Mouse (Mus musculus) cerebellum, adult 8-10 months (tissue): ENCODE measurements at regions not wholly inside any gene's neighbourhood (a gene's known extent, or its start where the extent isn't known, plus 50 kb on each side); places are given as distances from the start of the nearest gene placed in this dataset.

Source experiments
- DNase-seq: peaks from one replicate; pipeline ENCODE4 v3.0.0; 2022

DNA sequence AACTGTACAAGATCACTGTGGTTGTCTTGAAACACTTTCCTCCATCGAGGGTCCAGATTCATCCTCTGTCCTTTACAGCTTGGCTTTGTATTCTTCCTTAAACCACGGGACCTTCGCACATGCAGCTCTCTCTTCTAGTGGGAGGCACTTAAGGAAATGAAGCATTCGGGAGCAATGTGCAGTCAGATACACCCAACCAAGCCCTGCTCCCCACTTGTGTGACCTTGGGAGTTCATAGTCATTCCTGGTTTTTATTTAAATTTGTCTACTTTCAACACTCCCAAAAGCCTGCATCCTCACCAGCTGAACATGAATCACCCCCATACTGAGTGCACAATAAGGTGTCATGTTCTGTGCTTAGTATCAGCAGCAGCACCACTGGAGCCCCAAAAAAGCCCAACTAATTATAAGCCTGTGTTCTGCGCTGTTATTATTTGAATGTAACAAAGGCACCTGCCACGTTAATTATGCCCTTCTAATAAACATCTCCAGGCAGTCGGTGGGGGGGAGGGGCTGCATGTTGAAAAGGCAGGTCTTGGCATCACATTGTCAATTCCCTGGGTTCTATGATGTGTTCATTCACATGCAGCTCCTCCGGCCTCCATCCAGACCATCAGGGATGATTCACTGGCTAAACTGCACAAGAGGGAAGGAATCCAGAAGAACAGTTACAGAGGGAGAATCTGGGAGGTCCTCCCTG is 524.6 kb downstream of the 1810013L24Rik start:
- no peak for DNase-seq

DNA sequence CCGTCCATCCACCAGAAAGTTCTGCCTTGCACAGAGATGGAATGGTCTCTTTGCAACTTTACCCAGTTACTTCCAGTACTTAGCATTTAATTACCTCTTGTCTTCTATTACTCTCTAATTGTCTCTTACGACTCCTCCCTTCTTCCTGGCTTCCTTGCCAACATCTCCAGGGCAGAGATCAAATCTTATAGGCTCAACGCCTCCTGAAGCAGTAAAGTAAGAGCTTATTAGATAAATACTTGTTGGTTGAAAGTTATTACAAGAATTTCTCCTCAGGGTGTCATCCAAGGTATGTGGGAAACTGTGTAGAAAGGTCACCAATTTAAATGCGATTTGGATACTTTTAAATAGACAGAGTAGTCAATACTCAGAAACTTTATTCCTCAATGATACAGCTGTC is 528.8 kb downstream of the 1810013L24Rik start:
- DNase-seq: no peak

DNA sequence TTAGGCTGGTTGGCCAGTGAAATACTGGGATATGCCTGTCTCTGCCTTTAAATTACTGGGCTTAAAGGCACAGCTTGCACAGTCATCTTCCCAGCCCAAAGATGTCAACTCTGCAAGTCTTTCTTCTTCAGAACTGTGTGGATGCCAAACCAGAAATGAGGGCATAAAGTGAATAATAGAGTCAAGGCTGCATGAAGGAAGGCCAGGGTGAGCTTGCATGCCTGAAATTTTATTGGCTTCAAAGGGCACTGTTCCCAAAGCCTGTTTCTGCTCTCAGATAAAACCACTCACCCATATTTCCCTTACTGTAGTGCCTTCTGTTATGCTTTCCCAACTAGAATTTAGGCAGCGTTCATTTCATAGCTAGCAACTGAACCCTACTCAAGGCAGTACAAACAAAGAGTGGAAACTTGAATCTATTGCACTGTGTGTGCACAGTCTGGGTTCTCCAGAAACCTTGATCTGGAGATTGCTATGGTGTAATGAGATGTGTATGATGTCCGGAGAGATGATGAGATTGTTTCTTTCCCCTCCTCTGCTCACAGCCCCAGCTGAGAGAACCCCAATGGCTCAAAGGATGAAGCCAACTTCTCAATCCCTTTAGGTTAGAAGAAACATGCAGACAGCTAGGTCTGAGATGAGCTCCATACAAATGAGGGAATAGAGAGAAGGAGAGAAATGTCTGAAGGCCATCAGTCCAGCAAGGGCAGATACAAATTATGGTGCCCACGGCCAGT is 529.7 kb downstream of the 1810013L24Rik start:
- no peak for DNase-seq

DNA sequence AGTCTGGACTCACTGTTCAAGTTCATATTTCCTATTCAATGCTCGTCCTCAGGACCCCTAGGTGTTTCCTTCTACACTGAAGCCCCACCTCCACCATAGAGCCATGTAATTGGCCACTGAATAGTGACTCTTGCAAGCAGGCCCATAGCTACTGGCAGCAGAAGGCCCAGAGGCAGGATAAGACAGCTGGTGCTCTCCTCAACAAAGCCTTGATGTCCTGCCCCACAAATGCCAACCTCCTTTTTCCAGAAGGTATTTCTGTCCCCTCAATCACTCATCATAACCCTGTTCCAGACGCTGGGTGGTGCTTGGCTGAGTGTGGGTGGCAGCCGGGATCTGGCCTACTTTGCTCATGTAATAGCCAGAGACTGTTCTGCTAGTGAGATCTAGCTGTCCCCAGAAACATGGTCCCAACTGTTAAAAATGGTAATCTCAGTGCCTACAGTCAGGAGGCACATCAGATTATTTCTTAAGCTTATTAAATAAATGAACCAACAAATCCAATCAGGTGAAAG is 530.9 kb downstream of the 1810013L24Rik start:
- no peak for DNase-seq

DNA sequence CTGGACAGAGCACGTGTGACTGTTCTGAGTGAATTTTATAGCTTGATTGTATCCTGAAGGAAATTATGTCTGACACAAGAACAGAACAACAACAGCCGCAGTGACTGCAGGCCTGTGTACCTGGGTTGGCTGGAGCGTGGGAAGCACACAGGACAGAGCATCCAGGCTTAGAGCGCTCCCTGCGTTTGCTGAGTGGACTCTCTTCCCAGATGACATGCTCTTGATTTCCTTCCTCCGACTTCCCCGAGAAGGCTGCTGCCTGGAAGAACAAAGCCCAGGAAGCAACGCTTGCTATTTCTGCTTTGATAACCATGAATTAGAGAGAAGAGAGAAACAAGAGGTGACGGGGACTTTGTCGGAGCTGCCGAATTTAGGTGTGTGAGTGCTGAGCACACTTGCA is 532.2 kb downstream of the 1810013L24Rik start:
- DNase-seq: no peak

GRCm38 (mm10) chr16:9364105-9364504 is 534.2 kb downstream of the 1810013L24Rik start:
- no peak for DNase-seq

DNA sequence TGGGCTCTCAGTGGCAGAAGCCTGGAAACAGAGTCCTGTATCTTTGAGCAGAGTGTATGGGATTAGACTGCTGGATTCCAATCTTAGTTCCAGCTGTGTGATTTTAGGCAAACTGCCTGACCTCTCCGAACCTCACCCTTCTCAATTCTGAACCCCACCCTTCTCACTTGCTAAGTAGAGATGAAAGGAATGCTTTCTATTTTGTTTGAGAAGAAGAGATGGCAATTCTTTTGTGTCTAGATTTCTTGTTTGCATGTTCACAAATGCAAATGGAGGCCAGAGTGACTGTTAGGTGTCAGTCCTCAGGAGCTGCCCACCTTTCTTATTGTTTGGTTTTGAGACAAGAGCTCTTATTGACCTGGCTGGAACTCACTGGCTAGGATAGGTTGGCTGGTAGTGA is 561.1 kb downstream of the 1810013L24Rik start:
- no peak for DNase-seq

- no peak for DNase-seq
Observed at GRCm38 (mm10) chr16:9404736-9405135, 574.8 kb downstream of the 1810013L24Rik start.

DNA sequence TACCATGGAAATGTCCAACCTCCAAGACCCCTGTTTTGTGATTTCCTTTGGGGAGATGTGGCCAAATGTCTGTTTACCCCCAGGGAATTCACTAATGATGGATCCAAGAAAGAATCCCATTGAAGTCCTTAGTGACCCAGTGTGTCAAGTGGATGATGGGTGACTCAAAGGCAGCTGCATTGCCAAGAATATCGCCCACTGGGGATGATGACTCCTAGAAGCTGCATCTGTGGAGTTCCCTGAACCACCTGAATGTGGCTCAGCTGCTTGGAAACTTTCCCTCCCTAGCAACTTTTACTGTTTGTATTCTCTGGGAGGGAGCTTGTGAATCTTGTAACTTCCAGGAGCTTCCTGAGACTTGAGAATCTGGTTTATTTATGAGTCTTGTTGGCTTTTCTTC is 578.3 kb downstream of the 1810013L24Rik start:
- DNase-seq: no peak

- no peak for DNase-seq
Observed at GRCm38 (mm10) chr16:9430509-9430908, 564.9 kb downstream of the Grin2a start.

DNA sequence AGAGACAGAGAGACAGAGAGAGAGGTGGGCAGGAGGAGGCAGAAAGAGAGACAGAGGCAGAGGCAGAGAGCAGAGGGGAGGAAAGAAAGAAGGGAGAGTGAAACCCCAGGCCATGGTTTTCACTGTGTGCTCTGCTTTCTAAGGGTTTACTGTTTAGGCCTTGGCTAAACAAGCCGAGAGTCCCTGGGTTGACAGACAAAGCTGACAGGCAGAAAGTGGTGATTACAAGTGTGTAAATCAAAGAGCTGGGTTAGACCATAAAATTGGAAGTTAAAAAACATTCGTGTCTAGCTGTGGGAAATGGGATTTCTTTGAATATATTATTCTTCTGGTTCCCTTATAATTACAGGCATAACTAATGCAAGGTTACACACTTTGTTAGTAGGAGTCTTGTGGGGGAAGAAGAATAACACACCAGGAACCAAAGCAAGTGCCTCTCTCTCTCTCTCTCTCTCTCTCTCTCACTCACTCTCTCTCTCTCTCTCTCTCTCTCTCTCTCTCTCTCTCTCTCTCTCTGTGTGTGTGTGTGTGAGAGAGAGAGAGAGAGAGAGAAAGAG is 556.0 kb downstream of the Grin2a start:
- DNase-seq: no peak

DNA sequence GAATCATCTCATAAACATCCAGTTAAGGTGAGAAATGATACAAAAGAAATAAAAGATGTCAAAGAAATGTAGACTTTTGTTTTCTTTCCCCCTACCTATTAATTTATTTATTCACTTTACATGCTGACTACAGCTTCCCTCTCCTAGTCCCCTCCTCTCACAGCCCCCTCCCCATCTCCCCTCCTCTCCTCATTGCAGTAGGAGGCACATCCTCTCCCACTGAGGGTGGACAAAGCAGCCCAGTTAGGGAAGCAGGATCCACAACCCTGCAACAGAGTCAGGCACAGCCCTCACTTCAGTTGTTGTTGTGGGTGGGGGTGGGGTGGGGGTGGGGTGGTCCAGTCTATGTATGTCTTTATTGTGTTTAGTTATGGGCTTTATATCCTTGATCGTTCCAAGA is 555.5 kb downstream of the Grin2a start:
- no peak for DNase-seq

GRCm38 (mm10) chr16:9452058-9452457 is 543.3 kb downstream of the Grin2a start:
- no peak for DNase-seq

DNA sequence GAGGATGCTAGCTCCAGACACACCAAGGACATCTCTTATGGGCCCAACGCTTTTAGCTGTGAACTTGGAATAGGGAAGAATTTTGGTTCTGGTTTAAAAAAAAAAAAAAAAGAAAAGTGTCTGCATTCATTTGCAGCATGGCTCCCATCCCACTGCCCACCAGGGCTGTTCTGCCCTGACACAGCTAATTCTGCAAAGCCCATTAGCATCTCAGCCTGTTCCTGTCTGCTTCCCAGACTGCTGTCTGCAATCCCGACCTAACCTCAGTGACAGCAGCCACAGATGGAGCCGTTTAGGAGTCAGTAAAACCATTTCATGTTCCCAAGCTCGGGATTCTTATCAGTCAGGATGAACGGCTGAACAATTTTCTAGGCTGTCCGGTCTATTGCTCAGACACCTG is 537.8 kb downstream of the Grin2a start:
- DNase-seq: no peak

DNA sequence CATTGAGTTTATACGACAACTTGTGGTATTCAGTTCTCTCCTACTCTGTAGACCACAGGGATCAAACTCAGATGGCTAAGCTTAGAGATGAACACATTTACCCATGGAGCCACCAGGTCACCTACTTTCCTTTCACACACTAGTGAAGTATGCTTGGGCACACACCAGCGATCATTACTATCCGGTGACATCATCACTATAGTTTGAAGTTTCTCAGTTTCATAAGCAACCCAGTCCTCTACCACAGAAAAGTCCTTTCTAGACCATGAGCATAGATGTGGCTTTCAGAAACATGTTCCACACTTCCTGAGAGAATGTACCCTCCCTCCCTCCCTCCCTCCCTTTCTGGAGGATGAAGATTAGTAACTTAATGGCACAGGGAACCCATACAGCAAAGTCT is 532.9 kb downstream of the Grin2a start:
- DNase-seq: no peak

GRCm38 (mm10) chr16:9469394-9469793 is 526.0 kb downstream of the Grin2a start:
- peak; percentile 7 for DNase-seq

DNA sequence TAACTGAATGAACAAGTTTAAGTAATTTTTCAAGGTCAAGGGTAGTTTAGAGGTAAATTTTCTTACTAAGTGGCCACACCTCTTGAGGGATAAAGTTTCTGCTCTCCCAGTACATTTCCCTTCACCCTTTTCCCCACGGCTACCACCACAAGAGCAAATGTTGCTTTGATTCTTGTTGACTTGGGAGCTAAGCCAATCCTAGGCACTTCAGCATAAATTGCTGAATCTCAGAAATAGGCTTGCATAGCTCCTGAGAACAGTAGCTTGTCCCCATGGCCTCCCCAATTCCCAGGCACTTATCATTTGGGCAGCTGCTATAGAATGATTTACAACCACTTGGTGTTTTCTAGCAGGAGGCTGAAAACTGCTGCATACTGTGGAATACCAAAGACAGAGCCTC is 510.1 kb downstream of the Grin2a start:
- DNase-seq: no peak

DNA sequence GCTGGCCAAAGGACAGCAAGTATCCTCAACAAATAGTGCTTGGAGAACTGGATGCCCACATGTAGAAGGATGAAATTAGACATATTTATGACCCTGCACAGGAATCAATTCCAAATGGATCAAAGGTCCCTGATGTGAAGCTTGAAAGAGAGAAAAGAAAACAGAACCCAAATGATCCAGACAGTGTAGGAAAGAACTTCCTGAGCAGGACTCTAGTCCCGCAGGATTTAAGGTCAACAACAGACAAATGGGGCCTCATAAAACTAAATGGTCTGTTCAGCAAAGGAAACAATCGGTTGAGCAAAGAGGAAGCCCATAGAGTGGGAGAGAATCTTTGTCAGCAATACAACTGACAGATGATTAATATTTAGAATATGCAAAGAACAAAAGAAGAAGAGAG is 497.1 kb downstream of the Grin2a start:
- DNase-seq: no peak

GRCm38 (mm10) chr16:9501713-9502112 is 493.6 kb downstream of the Grin2a start:
- no peak for DNase-seq

- DNase-seq: peak; percentile 9
Observed at GRCm38 (mm10) chr16:9509666-9510065, 485.7 kb downstream of the Grin2a start.

GRCm38 (mm10) chr16:9514538-9514937 is 480.8 kb downstream of the Grin2a start:
- DNase-seq: no peak
